In the genomic region with DNA sequence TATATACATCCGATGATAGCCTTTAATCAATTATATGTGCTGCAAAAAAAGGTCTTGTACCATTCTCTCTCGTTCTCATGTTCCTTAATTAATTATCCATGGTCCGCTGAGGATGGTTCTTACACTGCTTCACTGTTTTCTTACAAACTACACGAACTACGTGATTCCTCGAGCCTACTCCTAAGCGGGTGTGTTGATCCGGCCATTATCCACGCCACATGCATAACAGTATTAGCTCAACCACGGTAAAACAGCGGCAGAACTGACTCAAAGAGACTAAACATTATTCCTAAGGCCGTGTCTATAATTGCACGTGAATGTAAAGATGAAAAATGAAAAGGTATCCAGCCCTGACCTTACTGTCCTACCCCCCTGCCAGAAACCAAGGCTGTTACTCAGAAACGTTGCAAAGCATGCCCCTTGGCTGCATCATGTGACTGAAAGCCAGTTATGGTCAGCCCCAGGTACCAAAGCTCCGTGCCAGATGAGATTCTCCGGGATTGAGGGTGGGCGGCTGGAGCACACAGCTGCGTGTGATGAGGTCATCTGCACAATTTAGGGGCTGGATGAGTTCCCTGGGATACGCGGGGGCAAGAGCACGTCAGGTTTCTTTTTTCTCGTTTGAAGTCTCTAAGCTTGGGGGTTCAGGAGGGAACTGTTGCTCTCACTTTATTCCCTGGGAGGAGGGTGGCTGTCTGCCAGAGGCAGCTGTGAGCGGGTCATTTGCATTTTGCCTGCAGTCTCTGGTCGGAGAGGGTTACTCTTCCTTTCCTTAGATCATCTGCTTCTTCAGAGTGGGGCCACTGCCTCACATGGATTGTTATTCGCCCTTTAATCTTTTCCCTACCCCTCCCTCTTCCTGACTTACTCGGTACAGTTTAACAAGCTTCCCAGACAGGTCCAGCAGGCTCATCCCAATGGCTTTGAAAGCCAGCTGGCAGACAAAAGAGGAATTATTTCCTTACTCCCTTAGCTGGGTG, we compare ENCODE assay signal across 8 mouse cellular contexts.
A peak's percentile ranks its signal among the peaks of the same experiment; 100 is the strongest.
DNase-seq lines count a peak whose midpoint lies in the region; ATAC-seq lines count a peak whose summit lies in the region.

No protein-coding gene starts in this region.

- peak; percentile 87 for DNase-seq in heart, embryonic 10.5 days (ENCODE audit: low spot score)
- DNase-seq in heart, adult 9 months (ENCODE audit: low spot score in 2 of 2), result no peak
- peak; percentile 80 for DNase-seq in kidney, postnatal 14 days

- no peaks in the 10 kb centered on the region for H3K9me3 ChIP-seq in heart, embryonic 10.5 days
- H3K9me3 ChIP-seq in heart, embryonic 15.5 days (replicated peaks), result no peaks in the 10 kb centered on the region
- no peaks in the 10 kb centered on the region for H3K9me3 ChIP-seq in stomach, embryonic 16.5 days (replicated peaks; ENCODE audit: control insufficient read depth, low read length)

- no peaks in the 10 kb centered on the region for H3K27me3 ChIP-seq in heart, embryonic 10.5 days (ENCODE audit: insufficient read depth, poor library complexity, severe bottlenecking)
- H3K27me3 ChIP-seq in heart, embryonic 15.5 days, result 0 out of 2 replicates have a peak, but pooled peaks cover 3% of the 10 kb centered on the region
- H3K27me3 ChIP-seq in stomach, embryonic 16.5 days (ENCODE audit: control insufficient read depth, insufficient read depth, low read length), result no peaks in the 10 kb centered on the region

- peaks cover 14% of the 10 kb centered on the region for H3K4me1 ChIP-seq in heart, embryonic 10.5 days
- no peaks in the 10 kb centered on the region for H3K4me1 ChIP-seq in brown adipose tissue, adult 24 weeks (ENCODE audit: control insufficient read depth, insufficient read depth, insufficient read length, low read length)
- H3K4me1 ChIP-seq in heart, embryonic 15.5 days (replicated peaks), result peaks cover 7% of the 10 kb centered on the region; the same call in 1 of the 2 replicates
- peaks cover 7% of the 10 kb centered on the region for H3K4me1 ChIP-seq in stomach, embryonic 16.5 days (ENCODE audit: control insufficient read depth, insufficient read depth, low read length)

- peak overlapping the region; percentile 54 for H3K4me3 ChIP-seq in heart, embryonic 10.5 days
- H3K4me3 ChIP-seq in brown adipose tissue, adult 24 weeks (ENCODE audit: insufficient read depth, low read depth, low read length), result peak overlapping the region; percentile 30; the same call in 1 of the 2 replicates
- H3K4me3 ChIP-seq in heart, embryonic 15.5 days, result peak overlapping the region; percentile 44
- peak overlapping the region; percentile 42 for H3K4me3 ChIP-seq in stomach, embryonic 16.5 days (replicated peaks; ENCODE audit: low read length)

- 0 out of 2 replicates have a peak overlapping the region, but pooled peaks have one; percentile 1 for H3K9ac ChIP-seq in heart, embryonic 15.5 days
- H3K9ac ChIP-seq in stomach, embryonic 16.5 days (ENCODE audit: low read length), result peak overlapping the region; percentile 61

- peak; percentile 58; the same call in 1 of the 2 replicates for ATAC-seq in heart, embryonic 15.5 days (replicated peaks; ENCODE audit: insufficient number of reproducible peaks, insufficient read depth, low FRiP score, low read depth)
- ATAC-seq in megakaryocyte progenitor cell, adult 5-6 weeks (replicated peaks; ENCODE audit: poor library complexity), result peak; percentile 31
- ATAC-seq in stomach, embryonic 16.5 days (ENCODE audit: insufficient read depth, low FRiP score), result peak; percentile 76
- ATAC-seq in activated CD4-positive, CD25-positive, alpha-beta regulatory T cell, adult 4 months, result no peak

- peak overlapping the region; percentile 67 for H3K4me2 ChIP-seq in heart, embryonic 15.5 days
- H3K4me2 ChIP-seq in stomach, embryonic 16.5 days (ENCODE audit: low read depth, low read length), result peak overlapping the region; percentile 72

- WGBS in heart, embryonic 10.5 days, result 20% methylated on average over 26 of the region's 26 CpGs
- 17% methylated on average over 26 of the region's 26 CpGs for WGBS in heart, embryonic 15.5 days
- WGBS in stomach, embryonic 16.5 days, result 16% methylated on average over 26 of the region's 26 CpGs

- H3K36me3 ChIP-seq in heart, embryonic 10.5 days, result no peaks in the 10 kb centered on the region
- H3K36me3 ChIP-seq in heart, embryonic 15.5 days, result no peaks in the 10 kb centered on the region
- no peaks in the 10 kb centered on the region for H3K36me3 ChIP-seq in stomach, embryonic 16.5 days (ENCODE audit: control insufficient read depth, insufficient read depth, low read length)

- peak overlapping the region; percentile 77 for H3K27ac ChIP-seq in heart, embryonic 10.5 days
- no peak overlapping the region for H3K27ac ChIP-seq in brown adipose tissue, adult 24 weeks (replicated peaks; ENCODE audit: low read depth, low read length)
- H3K27ac ChIP-seq in heart, embryonic 15.5 days, result no peak overlapping the region
- H3K27ac ChIP-seq in stomach, embryonic 16.5 days (ENCODE audit: low read length), result peak overlapping the region; percentile 64

Comparison
In these comparisons a context has a peak if more than half of its experiments do, and no peak if none do; other contexts are left out.
1. DNase-seq: peak in heart, embryonic 10.5 days (single experiment) and kidney, postnatal 14 days (single experiment); none in heart, adult 9 months (0 of 2).
2. H3K27ac ChIP-seq: peak in heart, embryonic 10.5 days (single experiment) and stomach, embryonic 16.5 days (single experiment); none in brown adipose tissue, adult 24 weeks (single experiment) and heart, embryonic 15.5 days (single experiment).
3. Peak in every context shown above with its lines, with median percentiles within 50 percentile points of each other: H3K4me3 ChIP-seq.